Mouse (Mus musculus) stomach, postnatal 0 days (tissue): ENCODE results near the gene Phrf1. TPM values are rescaled to one million over a fixed set of nuclear protein-coding genes. Genes with fewer than 3 reads are reported as not detected.
A peak's percentile ranks its signal among the peaks of the same experiment; 100 is the strongest.

Experiments
- ATAC-seq: fragments of 200-750 bp; cut with Nextera tagmentation; 2 replicates; pipeline ENCODE4 v1.8.0; 2017; ENCODE audit not compliant: low FRiP score, low TSS enrichment
- DNase-seq: peaks from one replicate; pipeline ENCODE4 v3.0.0-alpha.2; 2016; ENCODE audit warnings: low spot score
- H3K27ac ChIP-seq: fragments of 300-500 bp; sonication (generic); replicated peaks from 2 replicates; pipeline ENCODE4 v1.5.1; 2014; ENCODE audit warnings: mild to moderate bottlenecking, control low read depth
- H3K27me3 ChIP-seq: fragments of 300-500 bp; sonication (generic); 2 replicates; pipeline ENCODE4 v1.6.1; 2014; ENCODE audit warnings: low read length; ENCODE audit not compliant: control insufficient read depth, insufficient read depth
- H3K36me3 ChIP-seq: fragments of 300-500 bp; sonication (generic); 2 replicates; pipeline ENCODE4 v1.6.1; 2014; ENCODE audit warnings: low read length, mixed read lengths; ENCODE audit not compliant: control insufficient read depth, insufficient read depth
- H3K4me1 ChIP-seq: fragments of 300-500 bp; sonication (generic); replicated peaks from 2 replicates; pipeline ENCODE4 v1.6.1; 2014; ENCODE audit warnings: antibody characterized with exemption; ENCODE audit not compliant: control insufficient read depth, insufficient read depth
- H3K4me2 ChIP-seq: fragments of 300-500 bp; sonication (generic); replicated peaks from 2 replicates; pipeline ENCODE4 v1.6.1; 2014; ENCODE audit warnings: low read depth, mild to moderate bottlenecking, control low read depth, moderate library complexity
- H3K4me3 ChIP-seq: fragments of 300-500 bp; sonication (generic); 2 replicates; pipeline ENCODE4 v1.5.1; 2014; ENCODE audit warnings: low read depth, low read length, control low read depth
- H3K9ac ChIP-seq: fragments of 300-500 bp; sonication (generic); 2 replicates; pipeline ENCODE4 v1.6.1; 2014; ENCODE audit warnings: mild to moderate bottlenecking, low read length, control low read depth, mixed read lengths
- H3K9me3 ChIP-seq: fragments of 300-500 bp; sonication (generic); 2 replicates; pipeline ENCODE4 v1.6.1; 2016; ENCODE audit warnings: low read length; ENCODE audit not compliant: control insufficient read depth
- CTCF ChIP-seq: IDR thresholded peaks from 2 replicates; pipeline ENCODE4 v1.5.1; 2016; ENCODE audit warnings: antibody characterized with exemption, low read depth, mild to moderate bottlenecking, moderate library complexity
- EP300 ChIP-seq: optimal IDR thresholded peaks from 2 replicates; pipeline ENCODE3; 2016; ENCODE audit warnings: antibody characterized with exemption
- WGBS: fragments of 180-500 bp; shearing (Covaris S2); extraction: QIAGEN DNeasy Blood & Tissue Kit; methylation state at CpG from one replicate; pipeline ENCODE4 v1.1.7; 2014; 5-methylcytosine and 5-hydroxymethylcytosine counted together
- polyA plus RNA-seq: library from polyadenylated mRNA; unstranded; fragments of >200 nt; fragmentation: Nextera tagmentation; extraction: Ambion mirVana; gene quantifications from 2 replicates; pipeline ENCODE4 v1.2.1, GENCODE M21; 2015

The Phrf1 gene
- polyA plus RNA-seq, 1 experiment from 2014 or later = 19.1 TPM

- H3K36me3 ChIP-seq = peaks cover 44% of the 10 kb centered on the region
- H3K27ac ChIP-seq = no peak overlapping the region
- H3K4me1 ChIP-seq = no peaks in the 10 kb centered on the region
- WGBS = 75% methylated on average over 11 of the region's 11 CpGs
- no peak overlapping the region for H3K4me2 ChIP-seq
- no peaks in the 10 kb centered on the region for H3K27me3 ChIP-seq
- no peak overlapping the region for H3K9ac ChIP-seq
- no peaks in the 10 kb centered on the region for H3K9me3 ChIP-seq
- no peak for DNase-seq
- no peak for ATAC-seq
- no peak for TF ChIP-seq CTCF
- no peak for TF ChIP-seq EP300
- no peak overlapping the region for H3K4me3 ChIP-seq
Measured at GRCm38 (mm10) chr7:141264041-141264700, 35.6 kb downstream of the Phrf1 start.

GRCm38 (mm10) chr7:141264761-141265410 lies 36.3 kb downstream of the Phrf1 start:
- no peak overlapping the region for H3K9ac ChIP-seq
- 31% methylated on average over 12 of the region's 12 CpGs for WGBS
- TF ChIP-seq CTCF (peak; percentile 73), EP300 (no peak)

GRCm38 (mm10) chr7:141265411-141265738 lies 36.8 kb downstream of the Phrf1 start:
- TF ChIP-seq EP300 (no peak), CTCF (no peak)
- H3K4me3 ChIP-seq = peak overlapping the region; percentile 71
- ATAC-seq (no peak), DNase-seq (no peak)
- peaks cover 32% of the 10 kb centered on the region for H3K36me3 ChIP-seq
- H3K4me1 ChIP-seq = no peaks in the 10 kb centered on the region
- H3K9me3 ChIP-seq = no peaks in the 10 kb centered on the region
- no peaks in the 10 kb centered on the region for H3K27me3 ChIP-seq
- H3K27ac ChIP-seq = no peak overlapping the region
- peak overlapping the region; percentile 86 for H3K4me2 ChIP-seq
- no peak overlapping the region for H3K9ac ChIP-seq
- WGBS = 34% methylated on average over 11 of the region's 11 CpGs

More at GRCm38 (mm10) chr7:141264761-141265410, 36.3 kb downstream of the Phrf1 start:
- Histone ChIP-seq H3K4me1 (no peaks in the 10 kb centered on the region), H3K4me3 (peak overlapping the region; percentile 71), H3K27me3 (no peaks in the 10 kb centered on the region), H3K4me2 (peak overlapping the region; percentile 86; the same call in 1 of the 2 replicates), H3K27ac (no peak overlapping the region), H3K36me3 (peaks cover 37% of the 10 kb centered on the region), H3K9me3 (no peaks in the 10 kb centered on the region)
- peak; percentile 67 for ATAC-seq
- peak; percentile 59 for DNase-seq

GRCm38 (mm10) chr7:141265739-141266561 lies 37.4 kb downstream of the Phrf1 start, which contains the start of gene Irf7:
Irf7 (minus strand) TSS chr7:141266481.
- DNase-seq = peak; percentile 84
- peak; percentile 83 for ATAC-seq
- TF ChIP-seq CTCF = no peak
- no peak for TF ChIP-seq EP300
- peaks cover 27% of the 10 kb centered on the region for H3K36me3 ChIP-seq
- peak within 1 kb of the TSS; percentile 71 for H3K4me3 ChIP-seq
- H3K27ac ChIP-seq = peak within 1 kb of the TSS; percentile 84
- H3K9me3 ChIP-seq = no peaks in the 10 kb centered on the region
- WGBS = 7% methylated on average over 25 of the region's 25 CpGs
- peak within 1 kb of the TSS; percentile 75 for H3K9ac ChIP-seq
- H3K27me3 ChIP-seq = no peaks in the 10 kb centered on the region
- H3K4me1 ChIP-seq = no peaks in the 10 kb centered on the region
- peak within 1 kb of the TSS; percentile 86 for H3K4me2 ChIP-seq

- ATAC-seq (no peak), DNase-seq (no peak)
- H3K9ac ChIP-seq = no peak overlapping the region
- H3K4me2 ChIP-seq = no peak overlapping the region
- no peaks in the 10 kb centered on the region for H3K27me3 ChIP-seq
- 67% methylated on average over 24 of the region's 24 CpGs for WGBS
- H3K4me1 ChIP-seq = no peaks in the 10 kb centered on the region
- TF ChIP-seq EP300 = no peak
- no peak for TF ChIP-seq CTCF
- no peak overlapping the region for H3K4me3 ChIP-seq
- peaks cover 2% of the 10 kb centered on the region; the same call in 1 of the 2 replicates for H3K36me3 ChIP-seq
- no peak overlapping the region for H3K27ac ChIP-seq
- no peaks in the 10 kb centered on the region for H3K9me3 ChIP-seq
Measured at GRCm38 (mm10) chr7:141268466-141269272, 40.1 kb downstream of the Phrf1 start.
